Mouse (Mus musculus): ENCODE measurements around the gene Hils1.

Hils1 gene

DNA sequence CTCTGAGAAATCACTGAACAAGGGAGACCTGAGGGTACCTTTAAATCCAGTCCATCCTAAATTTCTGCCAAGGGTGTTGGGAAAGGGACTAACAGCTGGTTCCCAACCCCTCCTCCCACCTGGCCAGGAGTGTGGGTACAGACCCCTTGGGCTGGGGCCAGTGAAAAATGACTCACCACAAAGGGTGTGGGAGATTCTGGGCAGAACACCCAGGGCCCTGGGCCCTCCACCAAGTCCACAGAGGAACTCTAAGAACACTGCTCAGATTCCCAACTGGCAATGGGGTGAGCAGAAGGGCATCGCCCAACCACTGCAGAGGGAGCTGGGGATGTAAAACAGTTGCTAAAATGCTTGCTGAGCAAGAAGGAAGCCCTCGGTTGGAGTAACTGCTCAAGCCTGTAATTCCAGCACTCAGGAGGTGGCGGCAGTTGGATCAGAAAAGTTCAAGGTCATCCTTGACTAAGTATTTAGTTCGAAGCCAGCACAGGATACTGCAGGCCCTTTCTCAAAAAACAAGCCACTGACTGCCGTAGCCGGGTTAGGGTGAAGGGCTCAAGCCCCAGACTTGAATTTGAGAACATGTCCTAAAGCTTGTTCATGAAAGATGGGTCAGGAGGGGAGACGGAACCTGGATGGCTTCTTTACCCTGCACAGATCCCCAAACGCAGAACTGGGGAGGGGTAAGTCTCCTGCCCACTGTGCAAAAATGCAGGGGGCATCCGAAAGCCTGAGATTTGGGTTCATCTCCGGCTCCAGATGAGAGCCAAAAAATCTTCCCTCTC, 21.6 kb downstream of the Hils1 start:
- DNase-seq (ENCODE audit: low spot score in 2 of 2): peak in 1 of 2 experiments; percentile 32

DNA sequence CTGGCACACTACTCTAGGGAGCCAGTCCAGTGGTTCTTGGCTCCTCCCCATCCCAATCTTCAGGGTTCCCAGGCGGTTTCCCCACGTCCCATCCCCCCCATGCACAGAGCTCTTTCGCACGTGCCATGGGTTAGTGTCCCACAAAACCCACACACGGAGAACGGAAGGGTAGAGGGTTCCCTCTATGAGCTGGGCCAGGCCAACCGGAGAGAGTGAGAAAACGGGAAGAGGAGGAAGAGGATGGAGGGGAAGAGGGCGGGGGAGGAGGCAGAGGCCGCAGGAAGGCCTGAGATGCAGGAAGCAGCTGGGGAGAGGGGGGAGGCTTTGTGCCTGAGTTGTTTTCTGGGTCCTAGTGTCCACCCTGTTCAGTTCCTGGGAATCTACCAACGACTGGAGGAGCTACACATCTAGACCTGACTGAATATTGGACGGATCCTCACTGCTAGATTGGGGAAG, 22.2 kb downstream of the Hils1 start:
- peak; percentile 74 for DNase-seq (ENCODE audit: low spot score in 2 of 2)

DNA sequence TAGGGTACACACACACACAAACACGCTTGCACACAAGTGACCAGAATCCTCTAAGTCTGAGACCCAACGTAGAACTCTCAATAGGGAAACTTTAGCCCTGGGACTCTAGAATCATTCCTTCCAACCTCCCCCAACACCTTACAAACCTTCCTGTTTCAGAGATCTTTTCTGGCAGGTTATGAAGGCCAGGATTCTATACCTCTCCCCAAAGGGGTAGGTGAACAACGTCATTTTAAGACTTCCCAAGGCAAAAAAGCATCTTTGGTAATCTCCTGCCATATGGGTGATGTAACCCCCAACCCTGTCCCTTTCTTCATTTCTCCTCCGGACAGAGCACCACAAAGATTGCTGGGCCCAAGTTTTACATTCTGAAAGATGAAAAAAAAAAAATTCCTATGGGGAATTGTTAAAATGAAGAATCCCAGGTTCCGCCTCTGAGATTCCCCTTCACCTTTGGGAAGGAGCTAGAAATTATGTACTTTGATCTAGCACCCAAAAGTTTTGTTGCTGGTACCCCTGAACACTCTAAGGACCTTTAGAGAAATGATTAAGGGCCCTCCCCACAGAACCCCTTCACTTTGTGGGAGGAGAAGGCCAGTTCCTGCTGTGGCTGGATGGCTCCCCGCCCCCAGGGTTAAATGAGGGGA, 22.8 kb downstream of the Hils1 start:
- no peak for DNase-seq (ENCODE audit: low spot score in 2 of 2)

DNA sequence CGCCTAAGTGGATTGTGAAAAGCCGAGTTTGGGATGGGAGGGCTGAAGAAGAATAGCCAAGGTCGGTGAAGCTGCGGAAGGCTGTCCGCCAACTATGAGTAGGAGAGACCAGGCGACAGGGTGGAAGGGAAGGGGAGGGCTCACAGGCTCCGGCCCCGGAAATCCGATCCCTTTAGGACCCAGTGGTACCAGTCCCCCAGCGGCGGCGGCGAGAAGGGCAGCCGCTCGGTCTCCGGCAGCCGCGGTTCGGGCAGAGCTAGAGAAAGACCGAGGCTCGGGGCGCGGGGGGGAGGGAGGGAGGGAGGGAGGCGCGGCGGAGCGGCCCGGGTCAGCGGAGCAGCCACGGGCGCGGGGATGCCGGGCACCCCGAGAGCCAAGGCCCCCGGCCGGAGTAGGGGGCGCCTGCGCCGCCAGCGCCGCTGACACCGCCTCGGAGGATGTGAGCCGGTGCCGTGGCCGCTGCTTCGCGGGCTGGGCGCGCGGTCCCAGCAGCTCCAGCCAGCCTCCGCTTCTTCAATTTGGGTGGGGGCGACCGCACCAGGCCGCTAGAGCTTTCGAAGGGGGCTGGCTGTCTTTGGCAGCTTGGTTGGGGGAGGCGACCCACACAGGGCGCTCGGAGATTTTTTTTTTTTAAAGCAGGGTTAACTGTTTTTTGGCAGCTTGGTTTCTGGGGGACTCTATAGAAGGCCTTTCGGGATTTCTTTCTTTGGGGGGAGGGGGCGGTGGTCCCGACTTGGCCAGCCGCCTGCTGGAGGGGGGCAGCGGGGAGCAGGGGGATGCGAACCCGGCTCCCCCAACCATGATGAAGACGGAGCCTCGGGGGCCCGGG, 23.6 kb downstream of the Hils1 start, which contains the start of gene Ppp1r9b:
Ppp1r9b (plus strand) TSS at position 287 of the 829 bp plus-strand sequence.
- DNase-seq (ENCODE audit: low spot score in 2 of 2): peak; percentile 85 to 90

DNA sequence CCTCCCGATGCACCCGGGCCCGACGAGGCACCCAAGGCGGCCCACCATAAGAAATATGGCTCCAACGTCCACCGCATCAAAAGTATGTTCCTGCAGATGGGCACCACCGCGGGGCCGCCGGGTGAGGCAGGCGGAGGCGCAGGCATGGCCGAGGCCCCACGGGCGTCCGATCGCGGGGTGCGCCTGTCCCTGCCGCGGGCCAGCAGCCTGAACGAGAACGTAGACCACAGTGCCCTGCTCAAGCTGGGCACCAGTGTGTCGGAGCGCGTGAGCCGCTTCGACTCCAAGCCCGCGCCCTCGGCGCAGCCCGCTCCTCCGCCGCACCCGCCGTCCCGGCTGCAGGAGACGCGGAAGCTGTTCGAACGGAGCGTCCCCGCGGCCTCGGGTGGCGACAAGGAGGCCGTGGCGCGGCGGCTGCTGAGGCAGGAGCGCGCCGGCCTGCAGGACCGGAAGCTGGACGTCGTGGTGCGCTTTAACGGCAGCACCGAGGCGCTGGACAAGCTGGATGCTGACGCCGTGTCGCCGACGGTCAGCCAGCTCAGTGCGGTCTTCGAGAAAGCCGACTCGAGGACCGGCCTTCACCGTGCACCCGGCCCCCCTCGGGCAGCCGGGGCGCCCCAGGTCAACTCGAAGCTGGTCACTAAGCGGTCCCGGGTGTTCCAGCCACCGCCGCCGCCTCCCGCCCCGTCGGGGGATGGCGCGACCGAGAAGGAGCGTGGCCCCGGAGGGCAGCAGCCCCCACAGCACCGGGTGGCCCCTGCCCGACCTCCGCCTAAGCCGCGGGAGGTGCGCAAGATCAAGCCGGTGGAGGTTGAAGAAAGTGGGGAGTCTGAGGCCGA, 24.5 kb downstream of the Hils1 start:
- DNase-seq (ENCODE audit: low spot score in 2 of 2): peak in 1 of 2 experiments; percentile 52

DNA sequence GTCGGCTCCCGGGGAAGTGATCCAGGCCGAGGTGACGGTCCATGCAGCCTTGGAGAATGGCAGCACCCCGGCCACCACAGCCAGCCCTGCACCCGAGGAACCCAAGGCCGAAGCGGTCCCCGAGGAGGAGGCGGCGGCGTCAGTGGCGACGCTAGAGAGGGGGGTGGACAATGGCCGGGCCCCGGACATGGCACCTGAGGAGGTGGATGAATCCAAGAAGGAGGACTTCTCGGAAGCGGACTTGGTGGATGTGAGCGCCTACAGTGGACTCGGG, 25.0 kb downstream of the Hils1 start:
- DNase-seq (ENCODE audit: low spot score in 2 of 2): peak in 1 of 2 experiments; percentile 33

DNA sequence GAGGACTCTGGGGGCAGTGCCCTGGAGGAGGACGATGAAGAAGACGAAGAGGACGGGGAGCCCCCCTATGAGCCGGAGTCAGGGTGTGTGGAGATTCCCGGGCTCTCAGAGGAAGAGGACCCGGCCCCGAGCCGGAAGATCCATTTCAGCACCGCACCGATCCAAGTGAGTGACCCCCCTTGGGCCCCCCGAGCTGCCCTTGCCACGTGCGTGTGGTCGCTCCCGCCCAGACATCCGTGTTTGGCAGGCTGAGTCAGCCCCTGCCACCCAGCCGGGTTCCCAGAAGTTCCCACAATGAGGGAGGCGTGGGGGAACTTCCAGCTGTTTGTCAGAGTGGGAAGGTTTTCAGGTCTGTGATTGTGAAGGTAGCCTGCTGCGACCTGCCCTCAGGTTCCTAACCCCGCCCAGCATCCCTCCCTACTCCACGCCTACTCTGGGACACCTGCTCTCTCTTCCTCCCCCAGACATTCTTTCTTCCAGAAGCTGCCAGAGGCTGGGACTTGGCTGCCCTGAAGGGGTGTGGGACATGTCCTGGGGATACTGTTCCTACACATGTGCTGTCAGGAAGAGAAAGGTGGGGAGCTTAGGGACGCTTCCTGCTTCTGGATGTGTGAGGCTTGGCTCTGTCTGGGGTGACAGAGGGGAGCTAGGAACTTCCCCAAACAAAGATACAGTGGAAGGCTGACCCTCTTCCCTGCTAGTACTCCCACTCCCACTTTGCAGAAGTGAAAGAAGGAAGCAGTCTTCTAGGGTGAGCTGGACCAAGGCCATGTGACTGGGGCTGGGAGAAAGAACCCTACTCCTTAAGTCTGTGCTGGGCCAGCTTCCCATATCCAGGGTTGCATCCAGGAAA, 25.6 kb downstream of the Hils1 start:
- peak in 1 of 2 experiments; percentile 47 for DNase-seq (ENCODE audit: low spot score in 2 of 2)

DNA sequence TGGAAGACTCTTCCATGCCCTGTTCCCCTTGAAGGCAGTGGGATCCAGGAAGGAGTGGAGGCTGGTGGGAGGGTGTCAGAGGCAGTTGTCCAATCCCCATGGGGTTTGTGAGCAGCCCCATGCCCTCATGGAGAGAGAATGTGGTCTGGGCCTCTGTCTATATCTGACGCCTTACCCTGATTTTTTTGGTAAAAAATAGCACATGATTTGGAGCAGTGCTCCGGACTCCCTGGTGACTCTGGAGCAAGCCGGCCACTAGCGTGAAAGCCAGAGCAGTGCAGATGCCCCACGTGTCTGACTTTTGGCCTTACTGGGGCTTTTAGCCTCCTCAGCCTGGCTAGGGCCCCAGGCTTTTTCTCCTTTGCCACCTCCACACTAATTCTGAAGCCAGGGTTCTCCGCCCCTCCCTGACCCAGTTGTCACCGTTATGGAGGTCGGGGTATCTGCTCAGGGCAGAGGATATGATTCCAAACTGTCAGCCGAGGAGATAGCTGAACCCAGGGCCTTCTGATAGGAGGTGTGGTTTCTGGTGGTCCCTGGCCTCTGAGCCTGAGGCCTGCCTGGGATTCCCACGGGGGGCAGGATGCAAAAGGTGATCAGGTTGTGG, 26.9 kb downstream of the Hils1 start:
- DNase-seq (ENCODE audit: low spot score in 2 of 2): no peak

DNA sequence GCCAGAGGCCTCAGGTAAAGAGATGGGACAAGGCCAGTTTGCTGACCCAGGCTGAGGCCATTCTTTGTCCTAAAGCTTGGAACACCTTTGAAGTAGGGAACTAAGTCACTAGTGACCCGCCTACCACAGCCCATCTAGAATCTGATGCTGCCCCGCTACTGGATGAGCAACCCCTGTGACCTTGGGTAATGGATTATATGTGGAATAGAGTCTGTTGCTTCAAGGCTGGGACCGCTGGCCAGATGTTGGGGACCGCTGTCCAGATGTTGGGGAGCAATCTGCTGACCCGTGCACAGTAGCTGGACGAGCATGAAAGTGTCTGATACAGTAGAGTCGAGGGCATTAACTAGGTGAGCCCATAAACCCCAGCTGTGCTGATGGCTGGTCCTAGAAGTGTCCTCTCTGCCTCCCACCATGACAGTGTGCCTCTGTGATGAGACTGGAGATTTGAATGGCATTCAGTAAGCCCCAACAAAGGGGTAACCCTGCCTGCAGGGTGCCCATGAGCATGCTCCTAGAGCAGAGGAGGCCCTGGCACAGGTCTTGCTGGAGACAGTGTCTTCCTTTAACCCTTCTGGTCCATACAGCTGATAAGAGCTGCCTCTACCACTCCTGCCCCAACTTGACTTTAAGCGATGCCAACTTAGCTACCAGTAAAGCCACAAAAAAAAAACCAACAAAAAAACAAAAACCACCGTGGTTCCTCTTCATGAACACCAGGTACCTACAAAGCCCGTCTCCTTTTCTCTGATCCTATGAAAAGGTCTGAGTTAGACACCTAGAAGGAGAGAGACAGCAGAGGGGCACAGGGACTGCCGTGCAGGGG, 27.8 kb downstream of the Hils1 start:
- no peak for DNase-seq (ENCODE audit: low spot score in 2 of 2)

DNA sequence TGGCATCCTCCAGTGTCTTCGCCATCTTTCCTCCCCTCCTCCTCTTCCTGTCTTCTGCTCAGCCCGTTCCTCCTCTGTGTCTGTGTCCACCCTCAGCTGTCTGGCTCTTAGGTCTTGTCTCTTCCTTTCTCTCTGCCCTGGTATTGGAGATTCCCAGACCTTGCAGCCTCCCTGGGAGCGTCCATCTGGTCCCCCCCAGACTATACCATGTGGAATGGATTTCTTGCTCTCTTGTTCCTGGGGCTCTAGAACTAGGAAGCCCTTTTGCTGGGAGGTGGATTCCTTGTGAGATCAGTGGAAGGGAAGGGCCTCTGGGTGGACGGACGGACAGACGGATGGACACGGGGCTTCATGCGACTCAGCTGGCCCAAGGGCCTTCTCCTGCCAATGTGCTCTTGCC, 28.7 kb downstream of the Hils1 start:
- no peak for DNase-seq (ENCODE audit: low spot score in 2 of 2)

DNA sequence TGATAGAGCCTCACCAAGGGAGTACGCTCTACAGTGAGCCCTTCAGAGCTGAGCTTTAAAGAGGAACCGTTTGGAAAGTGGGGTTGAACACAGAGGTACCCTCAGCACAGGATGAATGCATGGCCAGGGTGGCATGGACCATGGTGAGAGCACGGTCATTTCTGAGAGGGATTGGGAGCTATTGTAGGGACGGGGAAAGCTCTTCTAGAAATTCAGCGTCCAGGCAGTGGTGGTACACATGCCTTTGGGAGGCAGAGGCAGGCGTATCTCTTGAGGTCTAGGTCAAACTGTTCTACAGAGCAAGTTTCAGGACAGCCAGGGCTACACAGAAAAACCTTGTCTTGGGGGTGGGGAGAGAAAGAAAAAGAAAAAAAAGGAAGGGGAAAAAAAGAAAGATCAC, 29.6 kb downstream of the Hils1 start:
- DNase-seq (ENCODE audit: low spot score in 2 of 2): no peak

DNA sequence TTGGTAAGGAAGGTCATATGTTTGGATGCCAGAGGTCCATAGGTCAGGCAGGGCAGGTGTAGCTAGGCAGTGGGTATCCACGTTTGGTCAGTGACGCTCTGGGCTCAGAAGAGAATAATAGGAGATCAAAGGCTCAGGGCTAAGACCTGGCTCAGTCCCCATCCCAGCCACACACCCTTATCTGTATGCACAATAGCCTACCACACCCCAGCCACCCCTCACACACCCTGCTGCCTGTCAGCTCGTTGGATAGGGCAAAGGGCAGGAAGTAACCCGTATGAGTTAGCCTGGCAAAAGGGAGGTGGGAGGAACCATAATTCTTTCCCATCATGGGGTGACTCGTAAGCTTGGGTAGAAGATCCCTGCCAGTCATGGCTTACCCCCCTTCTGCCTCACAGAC, 30.2 kb downstream of the Hils1 start:
- DNase-seq (ENCODE audit: low spot score in 2 of 2): no peak

DNA sequence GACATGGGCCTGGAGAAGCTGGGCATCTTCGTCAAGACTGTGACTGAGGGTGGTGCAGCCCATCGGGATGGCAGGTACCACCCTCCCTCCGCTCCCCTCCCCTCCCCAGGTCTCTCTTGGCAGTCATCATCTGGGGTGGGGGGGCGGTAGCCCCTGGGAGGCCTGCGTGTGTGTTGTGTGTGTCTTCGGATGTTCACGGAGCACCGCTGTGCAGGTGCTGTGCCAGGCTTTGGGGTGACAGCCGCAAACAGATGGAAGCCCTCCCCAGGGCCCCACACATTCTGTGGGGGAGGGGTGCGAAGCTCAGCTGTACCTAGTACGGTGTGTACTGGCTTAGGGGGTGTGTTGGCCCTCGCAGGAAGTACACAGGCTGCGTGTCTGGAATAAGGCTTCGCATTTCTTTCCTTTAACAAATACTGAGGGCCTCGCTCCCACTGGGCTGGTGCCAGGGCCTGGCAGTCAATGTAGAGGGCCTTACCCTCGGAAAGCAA, 30.7 kb downstream of the Hils1 start:
- peak in 1 of 2 experiments; percentile 39 for DNase-seq (ENCODE audit: low spot score in 2 of 2)

DNA sequence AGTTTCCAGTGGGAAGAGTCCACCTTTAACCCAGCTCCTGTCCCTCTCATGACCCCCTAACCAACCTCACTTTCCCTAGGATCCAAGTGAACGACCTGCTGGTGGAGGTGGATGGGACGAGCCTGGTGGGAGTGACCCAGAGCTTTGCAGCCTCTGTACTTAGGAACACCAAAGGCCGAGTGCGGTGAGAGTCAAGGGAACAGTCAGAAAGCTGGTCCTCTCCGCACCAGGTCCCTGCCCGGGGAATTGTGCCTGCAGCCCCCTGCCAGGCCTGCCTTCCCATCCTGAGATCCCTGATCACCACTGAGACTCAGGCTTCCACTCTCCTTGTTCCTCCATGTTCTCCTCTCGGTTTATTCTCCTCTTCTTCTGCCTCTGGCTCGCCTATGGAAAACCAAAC, 32.7 kb downstream of the Hils1 start:
- DNase-seq (ENCODE audit: low spot score in 2 of 2): no peak

DNA sequence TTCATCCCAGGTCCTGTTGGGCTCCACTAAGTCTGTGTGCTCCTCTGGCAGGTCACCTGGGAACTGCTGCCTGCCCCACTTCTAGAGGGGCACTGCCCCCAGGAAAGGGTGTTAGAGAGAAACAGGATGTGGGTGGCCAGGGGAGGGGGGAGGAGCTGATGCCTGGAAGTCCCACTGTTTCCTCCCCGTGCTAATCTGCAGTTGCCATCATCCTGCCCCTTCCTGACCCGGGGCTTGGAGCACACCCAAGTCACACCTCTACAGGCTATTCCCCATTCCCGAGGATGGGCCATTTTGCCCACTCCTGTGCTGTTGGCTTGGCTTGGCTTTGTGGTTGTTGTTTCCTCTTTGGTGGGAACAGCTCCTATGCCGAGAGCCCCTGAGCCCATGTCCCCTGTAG, 33.2 kb downstream of the Hils1 start:
- DNase-seq (ENCODE audit: low spot score in 2 of 2): peak in 1 of 2 experiments; percentile 21

DNA sequence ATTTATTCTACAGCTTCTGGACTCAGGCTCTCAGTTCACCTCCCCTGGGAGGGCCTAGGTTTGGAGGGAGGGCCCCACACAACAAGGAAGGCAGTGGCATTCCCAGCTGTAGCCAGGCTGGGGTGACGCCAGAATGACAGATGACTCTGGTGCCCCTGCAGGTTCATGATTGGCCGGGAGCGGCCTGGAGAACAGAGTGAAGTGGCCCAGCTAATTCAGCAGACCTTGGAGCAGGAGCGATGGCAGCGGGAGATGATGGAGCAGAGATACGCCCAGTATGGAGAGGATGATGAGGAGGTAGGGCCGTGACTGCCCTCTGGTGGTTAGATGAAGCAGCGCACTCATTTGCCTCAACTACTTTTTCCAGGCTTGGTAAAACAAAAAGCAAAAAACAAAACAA, 33.7 kb downstream of the Hils1 start:
- DNase-seq (ENCODE audit: low spot score in 2 of 2): peak in 1 of 2 experiments; percentile 70

DNA sequence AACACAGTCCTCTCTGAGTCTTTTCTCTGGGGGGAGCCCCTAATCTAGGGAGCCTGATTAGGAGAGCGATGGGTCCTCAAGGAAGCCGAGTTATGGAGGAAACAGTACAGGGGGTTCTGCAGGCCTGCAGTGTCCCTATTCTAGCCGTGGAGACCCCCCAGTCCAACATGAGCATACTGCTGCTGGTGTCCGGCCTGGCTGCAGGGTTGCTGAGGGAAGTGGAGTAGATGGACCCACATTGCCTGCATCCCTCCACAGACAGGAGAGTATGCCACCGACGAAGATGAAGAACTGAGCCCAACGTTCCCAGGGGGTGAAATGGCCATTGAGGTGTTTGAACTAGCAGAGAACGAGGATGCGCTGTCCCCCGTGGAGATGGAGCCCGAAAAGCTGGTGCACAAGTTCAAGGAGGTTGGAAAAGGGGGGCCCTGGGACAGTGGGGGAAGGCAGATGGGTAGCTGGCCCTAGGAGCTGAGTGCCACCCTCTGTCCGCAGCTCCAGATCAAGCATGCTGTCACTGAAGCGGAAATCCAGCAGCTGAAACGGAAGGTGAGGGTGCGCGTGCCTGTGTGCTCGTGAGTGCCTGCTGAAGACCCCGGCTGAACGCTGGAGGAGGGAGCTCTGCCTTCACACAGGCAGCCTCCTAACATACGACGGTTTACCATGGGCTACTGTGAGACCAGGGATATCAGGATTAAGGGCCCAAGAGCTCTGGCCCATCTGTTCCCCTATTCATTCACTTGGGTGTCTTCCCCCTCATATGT, 34.4 kb downstream of the Hils1 start:
- DNase-seq (ENCODE audit: low spot score in 2 of 2): no peak

DNA sequence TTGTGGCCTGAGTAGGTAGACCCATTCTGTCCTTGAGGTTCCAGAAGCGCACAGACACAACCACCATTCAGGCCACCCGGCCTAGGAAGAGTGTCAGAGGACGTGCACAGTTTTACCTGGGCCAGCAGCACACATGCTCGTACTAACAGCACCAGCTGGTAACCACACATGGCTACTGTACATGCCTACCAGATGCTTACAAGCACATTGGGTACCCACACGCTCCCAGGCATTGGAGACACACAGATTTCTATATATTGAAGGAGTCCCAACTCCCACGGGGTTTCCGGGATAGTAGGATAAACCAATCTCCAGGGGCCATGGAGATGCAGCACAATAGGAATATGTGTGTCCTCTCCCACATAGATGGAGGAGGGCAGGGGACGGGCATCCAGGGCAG, 35.3 kb downstream of the Hils1 start:
- DNase-seq (ENCODE audit: low spot score in 2 of 2): no peak

Measured in frontal cortex, postnatal 10 days (tissue).